Mouse (Mus musculus) neural tube, embryonic 14.5 days (tissue): ENCODE results near the gene Irf8. TPM values are rescaled to one million over a fixed set of nuclear protein-coding genes. Genes with fewer than 3 reads are reported as not detected.

Source experiments
- ATAC-seq: fragments of 200-750 bp; cut with Nextera tagmentation; 2 replicates; pipeline ENCODE4 v1.8.0; 2017; ENCODE audit warnings: low read depth, mild to moderate bottlenecking, moderate TSS enrichment, moderate library complexity
- H3K27ac ChIP-seq: fragments of 300-500 bp; sonication (generic); 2 replicates; pipeline ENCODE4 v1.5.1; 2014; ENCODE audit warnings: low read depth, mild to moderate bottlenecking, control low read depth, low read length, moderate library complexity, mixed read lengths
- H3K27me3 ChIP-seq: fragments of 300-500 bp; sonication (generic); 2 replicates; pipeline ENCODE4 v1.6.1; 2014; ENCODE audit warnings: low read length; ENCODE audit not compliant: control insufficient read depth, insufficient read depth
- H3K36me3 ChIP-seq: fragments of 300-500 bp; sonication (generic); 2 replicates; pipeline ENCODE4 v1.6.1; 2014; ENCODE audit warnings: low read length, mixed read lengths; ENCODE audit not compliant: control insufficient read depth, insufficient read depth
- H3K4me1 ChIP-seq: fragments of 300-500 bp; sonication (generic); 2 replicates; pipeline ENCODE4 v1.6.1; 2014; ENCODE audit warnings: low read length; ENCODE audit not compliant: control insufficient read depth, insufficient read depth
- H3K4me2 ChIP-seq: fragments of 300-500 bp; sonication (generic); 2 replicates; pipeline ENCODE4 v1.6.1; 2014; ENCODE audit warnings: mild to moderate bottlenecking, low read depth, low read length, control low read depth
- H3K4me3 ChIP-seq: fragments of 300-500 bp; sonication (generic); 2 replicates; pipeline ENCODE4 v1.5.1; 2014; ENCODE audit warnings: low read depth, low read length, control low read depth, mixed read lengths
- H3K9ac ChIP-seq: fragments of 300-500 bp; sonication (generic); replicated peaks from 2 replicates; pipeline ENCODE4 v1.6.1; 2014; ENCODE audit warnings: low read depth, mild to moderate bottlenecking, control low read depth, low read length, mixed read lengths
- H3K9me3 ChIP-seq: fragments of 300-500 bp; sonication (generic); 2 replicates; pipeline ENCODE4 v1.6.1; 2016; ENCODE audit warnings: low read length; ENCODE audit not compliant: control insufficient read depth
- WGBS: fragments of 180-500 bp; shearing (Covaris S2); extraction: QIAGEN DNeasy Blood & Tissue Kit; methylation state at CpG from one replicate; pipeline ENCODE4 v1.1.7; 2014; 5-methylcytosine and 5-hydroxymethylcytosine counted together
- polyA plus RNA-seq: library from polyadenylated mRNA; unstranded; fragments of >200 nt; fragmentation: Nextera tagmentation; extraction: Ambion mirVana; gene quantifications from 2 replicates; pipeline ENCODE4 v1.2.1, GENCODE M21; 2014

Gene Irf8
- polyA plus RNA-seq, 1 experiment from 2014 or later: 1.5 TPM

DNA sequence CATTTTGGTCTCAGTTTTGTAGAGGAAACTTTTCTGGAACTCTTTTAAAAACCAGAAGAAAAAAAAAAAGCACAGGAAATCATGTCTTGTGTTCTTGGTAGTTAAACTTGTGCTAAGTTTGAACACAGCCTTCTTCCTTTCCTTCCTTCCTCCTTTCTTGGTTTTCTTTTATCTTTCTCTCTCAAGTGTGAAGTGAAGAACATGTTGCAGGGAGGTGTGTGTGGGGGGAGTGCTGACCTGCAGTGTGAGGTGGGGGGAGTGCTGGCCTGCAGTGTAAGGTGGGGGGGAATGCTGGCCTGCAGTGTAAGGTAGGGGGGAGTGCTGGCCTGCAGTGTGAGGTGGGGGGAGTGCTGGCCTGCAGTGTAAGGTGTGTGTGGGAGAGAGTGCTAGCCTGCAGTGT is 28.5 kb downstream of the Irf8 start:
- Histone ChIP-seq H3K4me2 (no peak overlapping the region), H3K9me3 (no peaks in the 10 kb centered on the region), H3K27me3 (no peaks in the 10 kb centered on the region), H3K4me3 (no peak overlapping the region), H3K9ac (no peak overlapping the region), H3K4me1 (no peaks in the 10 kb centered on the region), H3K27ac (no peak overlapping the region), H3K36me3 (no peaks in the 10 kb centered on the region)
- ATAC-seq: no peak

DNA sequence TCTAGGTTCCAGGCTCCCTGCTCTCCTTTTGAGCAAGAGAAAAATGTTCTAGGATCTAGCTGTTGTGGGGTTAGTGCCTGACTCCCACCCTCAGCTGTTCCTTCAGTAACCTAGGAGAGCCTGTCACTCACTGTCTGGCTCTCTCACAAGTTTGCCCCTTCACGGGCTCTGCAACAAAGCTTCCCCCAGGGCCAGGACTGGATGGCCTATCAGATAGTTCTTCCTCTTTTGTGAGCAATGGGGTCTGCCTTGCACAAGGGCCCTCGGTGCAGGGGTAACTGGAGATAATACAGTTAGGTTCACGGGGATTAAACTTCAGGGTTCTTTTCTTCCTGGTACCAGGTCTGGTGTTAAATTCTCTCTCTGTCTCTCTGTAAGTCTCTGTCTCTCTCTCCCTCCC is 30.5 kb downstream of the Irf8 start:
- Histone ChIP-seq H3K9ac (no peak overlapping the region), H3K27ac (no peak overlapping the region), H3K27me3 (no peaks in the 10 kb centered on the region), H3K4me2 (no peak overlapping the region), H3K9me3 (no peaks in the 10 kb centered on the region), H3K36me3 (no peaks in the 10 kb centered on the region), H3K4me1 (no peaks in the 10 kb centered on the region), H3K4me3 (no peak overlapping the region)
- no peak for ATAC-seq
- WGBS: 53% methylated on average over 3 of the region's 3 CpGs

DNA sequence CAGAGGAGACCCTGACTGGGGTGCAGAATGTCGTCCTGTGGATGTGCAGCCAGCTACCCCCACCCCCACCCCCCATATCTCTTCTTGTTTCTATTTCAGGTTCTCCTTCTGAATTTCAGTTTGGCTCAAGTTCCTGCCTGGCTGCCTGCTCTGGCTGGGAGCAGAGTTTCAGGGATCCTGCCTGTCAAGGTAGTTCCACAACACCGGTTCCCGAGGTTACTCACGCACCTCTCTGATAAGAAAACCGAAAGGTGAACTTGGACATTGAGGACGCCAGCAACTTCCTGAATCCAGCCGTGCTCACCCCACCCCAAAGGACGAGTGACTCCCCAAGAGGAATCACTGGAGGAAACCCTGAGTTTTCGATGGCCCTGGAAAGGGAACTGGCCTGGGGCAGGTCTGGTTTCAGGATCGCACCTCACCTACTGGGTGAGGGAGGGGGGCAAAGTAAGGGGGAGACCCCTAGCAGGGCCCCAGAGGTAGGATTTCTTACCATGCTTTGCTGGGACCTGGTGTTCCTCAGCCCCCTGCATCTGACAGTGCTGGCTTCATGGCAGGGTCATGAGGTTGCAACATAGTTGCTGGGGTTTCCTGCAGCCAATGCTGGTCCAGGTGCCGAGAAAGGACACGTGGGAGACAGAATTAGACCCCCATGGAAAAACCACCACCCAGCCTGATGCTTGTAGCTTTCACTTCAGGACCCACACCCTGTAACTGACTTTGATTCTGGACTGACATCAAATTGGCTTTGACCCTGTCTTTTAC is 32.5 kb downstream of the Irf8 start:
- no peaks in the 10 kb centered on the region for H3K9me3 ChIP-seq
- H3K4me2 ChIP-seq: no peak overlapping the region
- H3K27ac ChIP-seq: no peak overlapping the region
- no peaks in the 10 kb centered on the region for H3K27me3 ChIP-seq
- H3K4me3 ChIP-seq: no peak overlapping the region
- 85% methylated on average over 12 of the region's 12 CpGs for WGBS
- no peak for ATAC-seq
- H3K9ac ChIP-seq: no peak overlapping the region
- H3K4me1 ChIP-seq: no peaks in the 10 kb centered on the region
- H3K36me3 ChIP-seq: no peaks in the 10 kb centered on the region

DNA sequence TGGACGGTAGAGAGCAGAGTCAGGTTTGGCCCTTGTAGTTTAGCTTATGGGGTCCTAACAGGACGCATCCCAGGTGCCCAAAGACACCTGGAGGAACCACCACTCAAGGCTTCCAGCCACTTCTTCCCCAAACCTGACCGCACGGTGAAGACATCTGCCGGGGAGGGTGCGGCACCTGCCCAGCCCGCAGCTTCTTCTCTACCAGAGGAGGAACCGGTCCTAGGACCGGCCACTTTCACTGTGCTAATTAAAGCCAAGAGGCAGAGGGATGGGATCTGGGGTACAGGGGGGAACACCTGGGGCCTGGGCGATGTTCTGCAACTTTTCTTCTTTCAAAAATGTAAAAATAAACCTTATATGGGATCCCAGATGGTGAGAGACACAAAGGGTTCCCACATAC is 41.0 kb downstream of the Irf8 start:
- Histone ChIP-seq H3K36me3 (no peaks in the 10 kb centered on the region), H3K27ac (no peak overlapping the region), H3K9me3 (no peaks in the 10 kb centered on the region), H3K4me2 (no peak overlapping the region), H3K4me3 (no peak overlapping the region), H3K9ac (no peak overlapping the region), H3K4me1 (no peaks in the 10 kb centered on the region), H3K27me3 (no peaks in the 10 kb centered on the region)
- WGBS: 93% methylated on average over 10 of the region's 10 CpGs
- no peak for ATAC-seq

DNA sequence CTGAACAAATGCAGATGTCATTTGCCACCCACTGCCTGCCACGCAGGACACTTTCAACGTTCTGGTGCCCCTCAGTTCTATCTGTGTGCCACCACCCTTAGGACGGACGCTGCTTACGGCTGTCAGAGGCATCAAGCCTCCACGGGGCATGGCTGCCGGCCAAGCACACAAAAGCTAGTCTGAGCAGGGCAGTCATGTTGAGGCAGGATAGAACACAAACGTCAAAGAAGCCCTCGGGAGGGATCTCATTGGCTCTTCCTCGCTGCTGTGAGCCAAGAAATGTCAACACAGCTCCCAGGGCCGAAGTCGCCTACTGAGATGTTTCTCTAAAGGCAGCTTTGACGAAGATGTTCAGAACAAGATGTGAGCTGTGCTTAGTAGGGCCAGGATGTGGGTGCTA is 41.6 kb downstream of the Irf8 start:
- H3K9me3 ChIP-seq: no peaks in the 10 kb centered on the region
- no peak for ATAC-seq
- 62% methylated on average over 13 of the region's 13 CpGs for WGBS

DNA sequence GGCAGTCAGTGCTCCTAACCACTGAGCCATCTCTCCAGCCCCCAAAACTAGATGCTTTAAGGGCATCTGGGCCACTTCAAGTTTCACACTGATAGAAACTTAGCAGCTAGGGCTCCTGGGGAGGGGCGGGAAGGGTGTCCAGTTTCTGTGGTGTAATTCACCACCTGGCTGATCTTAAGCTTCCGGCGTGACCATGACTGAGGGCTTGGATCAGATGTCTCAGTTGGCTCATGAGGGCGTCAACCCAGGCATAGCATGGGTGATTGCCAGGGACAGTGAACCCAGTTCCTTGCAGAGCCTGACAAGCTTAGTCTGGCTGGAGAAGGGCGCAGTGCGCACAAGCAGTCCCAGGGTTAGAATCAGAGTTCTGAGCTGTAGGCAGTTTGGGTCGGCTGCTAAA is 42.9 kb downstream of the Irf8 start:
- H3K27ac ChIP-seq: no peak overlapping the region
- 96% methylated on average over 7 of the region's 7 CpGs for WGBS
- H3K36me3 ChIP-seq: no peaks in the 10 kb centered on the region
- no peak overlapping the region for H3K4me3 ChIP-seq
- H3K9ac ChIP-seq: no peak overlapping the region
- ATAC-seq: no peak
- no peaks in the 10 kb centered on the region for H3K9me3 ChIP-seq
- H3K4me1 ChIP-seq: no peaks in the 10 kb centered on the region
- H3K4me2 ChIP-seq: no peak overlapping the region
- no peaks in the 10 kb centered on the region for H3K27me3 ChIP-seq

More for the DNA sequence above, 41.6 kb downstream of the Irf8 start:
- Histone ChIP-seq H3K27me3 (no peaks in the 10 kb centered on the region), H3K36me3 (no peaks in the 10 kb centered on the region), H3K4me1 (no peaks in the 10 kb centered on the region), H3K9ac (no peak overlapping the region), H3K4me2 (no peak overlapping the region), H3K4me3 (no peak overlapping the region), H3K27ac (no peak overlapping the region)

DNA sequence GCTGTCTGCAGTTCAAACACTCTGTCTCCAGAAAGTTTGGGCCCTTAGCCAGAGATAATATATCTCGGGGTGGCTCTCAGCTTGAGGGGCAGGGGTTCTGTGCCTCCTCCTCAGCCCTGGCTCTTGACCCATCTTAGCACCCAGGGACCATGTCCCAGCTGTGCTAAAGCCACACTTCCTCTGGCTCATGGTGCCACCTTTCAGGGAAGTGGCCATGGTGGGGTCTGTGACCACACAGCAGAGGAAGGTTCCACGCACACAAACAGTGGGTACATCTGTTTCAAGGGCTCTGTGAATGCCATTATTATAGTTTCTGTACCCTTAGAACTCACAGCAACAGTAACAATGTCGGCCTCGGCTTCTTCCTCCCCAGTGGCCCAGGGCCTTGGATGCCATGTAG is 47.6 kb downstream of the Irf8 start:
- Histone ChIP-seq H3K27me3 (no peaks in the 10 kb centered on the region), H3K4me3 (no peak overlapping the region), H3K9me3 (no peaks in the 10 kb centered on the region), H3K27ac (no peak overlapping the region), H3K36me3 (no peaks in the 10 kb centered on the region), H3K9ac (no peak overlapping the region), H3K4me2 (no peak overlapping the region), H3K4me1 (no peaks in the 10 kb centered on the region)
- ATAC-seq: no peak
- WGBS: 89% methylated on average over 4 of the region's 4 CpGs

DNA sequence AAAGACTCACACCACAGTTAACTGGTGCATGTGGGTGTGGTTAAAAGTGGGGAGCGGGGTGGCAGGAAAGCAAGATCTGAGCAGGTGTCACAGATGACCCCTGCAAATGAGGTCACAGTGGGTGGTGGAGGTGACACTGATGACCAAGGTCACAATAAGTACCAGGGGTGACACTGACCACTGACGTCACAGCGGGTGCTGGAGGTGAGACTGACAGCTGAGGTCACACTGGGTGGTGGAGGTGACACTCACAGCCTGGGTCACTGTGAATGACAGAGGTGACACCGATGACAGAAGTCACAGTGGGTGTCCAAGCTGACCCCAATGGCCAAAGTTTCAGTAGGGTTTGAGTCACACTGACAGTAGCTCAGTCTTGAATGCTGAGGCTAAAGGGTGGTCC is 50.6 kb downstream of the Irf8 start:
- H3K4me2 ChIP-seq: no peak overlapping the region
- no peak overlapping the region for H3K9ac ChIP-seq
- WGBS: 84% methylated on average over 4 of the region's 4 CpGs
- H3K4me1 ChIP-seq: no peaks in the 10 kb centered on the region
- H3K36me3 ChIP-seq: no peaks in the 10 kb centered on the region
- no peak overlapping the region for H3K4me3 ChIP-seq
- H3K9me3 ChIP-seq: no peaks in the 10 kb centered on the region
- no peak for ATAC-seq
- no peaks in the 10 kb centered on the region for H3K27me3 ChIP-seq
- no peak overlapping the region for H3K27ac ChIP-seq

DNA sequence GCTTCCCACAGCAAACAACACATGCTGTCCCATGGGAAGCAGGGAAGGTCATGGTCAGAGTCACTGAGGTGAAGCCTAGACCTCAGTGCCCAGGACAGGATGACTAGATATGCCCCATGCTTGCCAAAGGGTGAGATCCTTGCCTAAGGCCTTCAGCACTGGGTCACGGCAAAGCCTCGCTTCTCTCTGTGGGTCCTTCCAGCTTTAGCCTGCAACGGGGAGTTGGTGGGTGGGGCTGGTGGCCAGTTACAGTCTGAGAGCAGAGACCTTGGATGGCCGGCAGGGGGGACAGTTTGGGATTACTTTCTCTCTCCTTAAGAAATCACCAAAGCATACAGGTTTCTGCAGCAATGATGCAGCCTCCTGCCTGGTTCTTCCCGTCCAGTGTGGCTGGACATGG is 51.5 kb downstream of the Irf8 start:
- Histone ChIP-seq H3K4me1 (no peaks in the 10 kb centered on the region), H3K4me2 (no peak overlapping the region), H3K9me3 (no peaks in the 10 kb centered on the region), H3K36me3 (no peaks in the 10 kb centered on the region), H3K27ac (no peak overlapping the region), H3K9ac (no peak overlapping the region), H3K4me3 (no peak overlapping the region), H3K27me3 (no peaks in the 10 kb centered on the region)
- 39% methylated on average over 5 of the region's 5 CpGs for WGBS
- ATAC-seq: no peak
